Mouse (Mus musculus) liver, embryonic 14.5 days (tissue): ENCODE data around the gene Smad5.

ENCODE experiments used
- CTCF ChIP-seq: IDR thresholded peaks from 2 replicates; pipeline ENCODE4 v1.5.1; 2016; ENCODE audit warnings: antibody characterized with exemption, low read depth, control low read depth
- EP300 ChIP-seq: IDR thresholded peaks from 2 replicates; pipeline ENCODE4 v1.6.1; 2016; ENCODE audit warnings: antibody characterized with exemption, low read depth

DNA sequence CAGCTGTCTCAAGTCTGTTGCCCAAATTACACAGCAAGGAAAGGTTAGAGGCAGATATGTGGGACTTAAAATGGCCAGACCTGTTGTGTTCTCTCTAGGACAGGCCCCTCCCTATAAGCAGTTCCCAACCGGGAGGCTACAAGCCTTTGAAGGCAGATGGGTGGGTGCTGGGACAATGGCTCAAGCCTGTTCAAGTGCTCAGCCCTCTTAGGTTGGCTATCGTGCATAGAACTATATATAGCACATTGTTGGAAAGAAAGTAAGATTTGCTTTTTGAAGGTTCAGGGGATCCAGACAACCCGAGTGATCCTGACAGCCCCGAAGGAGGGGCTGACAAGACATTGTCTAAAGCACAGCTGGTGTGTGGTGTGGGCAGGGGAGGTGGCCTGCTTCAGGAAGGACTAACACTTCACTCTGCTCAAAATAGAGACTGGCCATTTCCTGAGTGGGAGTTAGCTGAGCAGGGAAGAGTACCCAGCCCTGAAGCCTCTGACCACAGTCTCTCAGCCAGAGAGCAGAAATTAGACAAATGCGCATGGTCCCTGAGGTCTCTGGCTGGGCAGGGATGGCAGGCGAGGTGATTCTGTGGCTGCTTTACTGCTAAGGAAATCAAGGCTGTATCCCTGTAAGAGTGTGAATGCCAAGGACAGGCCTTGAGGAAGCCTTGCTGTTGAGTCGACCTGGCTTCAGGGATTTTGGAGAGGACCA is 40.7 kb upstream of the Smad5 start:
- TF ChIP-seq CTCF (no peak), EP300 (no peak)
